Mouse (Mus musculus): ENCODE data around the gene Pnlip. TPM values are rescaled to one million over a fixed set of nuclear protein-coding genes. Genes with fewer than 3 reads are reported as not detected.

The Pnlip gene
- total and polyA plus RNA-seq, 3 experiments = not detected

- Histone ChIP-seq H3K79me2 (ENCODE audit: control insufficient read depth, insufficient read depth, low read length, poor library complexity) (no peaks in the 10 kb centered on the region), H3K27me3 (ENCODE audit: control insufficient read depth in 1 of 2, insufficient read depth in 2 of 2, low read length in 2 of 2) (no peaks in the 10 kb centered on the region), H3K36me3 (ENCODE audit: control insufficient read depth in 1 of 2, insufficient read depth in 2 of 2, low read length in 2 of 2) (no peaks in the 10 kb centered on the region), H3K27ac (ENCODE audit: control insufficient read depth, low read depth, low read length) (no peak within 1 kb of the TSS), H3K4me3 (ENCODE audit: control insufficient read depth in 1 of 2, insufficient read depth in 1 of 2, low read depth in 2 of 2, low read length in 2 of 2) (no peak within 1 kb of the TSS), H3K4me1 (ENCODE audit: control insufficient read depth in 1 of 2, insufficient read depth in 2 of 2, low read length in 2 of 2) (no peaks in the 10 kb centered on the region), H3K9ac (ENCODE audit: control insufficient read depth, low read depth, low read length, poor library complexity, severe bottlenecking) (no peak within 1 kb of the TSS), H3K9me3 (replicated peaks; ENCODE audit: insufficient read depth, low read length) (no peaks in the 10 kb centered on the region)
- TF ChIP-seq UBTF (IDR thresholded peaks at IDR 0.05; ENCODE audit: borderline replicate concordance, insufficient read depth, low read depth, low read length) (no peak), GABPA (IDR thresholded peaks at IDR 0.05; ENCODE audit: low read depth, low read length) (no peak), TAL1 (IDR thresholded peaks at IDR 0.05; ENCODE audit: low read length) (no peak), TBP (IDR thresholded peaks at IDR 0.05; ENCODE audit: low read depth, low read length) (no peak)
- DNase-seq (ENCODE audit: low read depth, low spot score) = no peak
These were observed 76.2 kb downstream of the Pnlip start, which contains the start of gene Pnliprp1 for GRCm38 (mm10) chr19:58728445-58729031. Gene Pnliprp1 (plus strand): TSS chr19:58728887.

Other genes starting within 250 kb of the Pnlip start
- gene Gfra1, start 196.6 kb upstream of the Pnlip start, total RNA-seq (2012; rRNA removed) = not detected in 2 replicates
- gene Gfra1, start 196.6 kb upstream of the Pnlip start, polyA plus RNA-seq (2012; ENCODE audit: insufficient read depth in 1 of 2, insufficient read length in 2 of 2, low read depth in 1 of 2, low replicate concordance in 2 of 2, missing spikeins in 1 of 2) = not detected
- gene Ccdc172, start 140.5 kb upstream of the Pnlip start, total RNA-seq (2012; rRNA removed) = not detected in 2 replicates
- gene Ccdc172, start 140.5 kb upstream of the Pnlip start, polyA plus RNA-seq (2012; ENCODE audit: insufficient read depth in 1 of 2, insufficient read length in 2 of 2, low read depth in 1 of 2, low replicate concordance in 2 of 2, missing spikeins in 1 of 2) = not detected
- gene Pnliprp1, start 76.4 kb downstream of the Pnlip start, total RNA-seq (2012; rRNA removed) = not detected in 2 replicates
- not detected for gene Pnliprp1, start 76.4 kb downstream of the Pnlip start, polyA plus RNA-seq (2012; ENCODE audit: insufficient read depth in 1 of 2, insufficient read length in 2 of 2, low read depth in 1 of 2, low replicate concordance in 2 of 2, missing spikeins in 1 of 2)
- not detected in 2 replicates for gene Pnliprp2, start 107.2 kb downstream of the Pnlip start, total RNA-seq (2012; rRNA removed)
- not detected for gene Pnliprp2, start 107.2 kb downstream of the Pnlip start, polyA plus RNA-seq (2012; ENCODE audit: insufficient read depth in 1 of 2, insufficient read length in 2 of 2, low read depth in 1 of 2, low replicate concordance in 2 of 2, missing spikeins in 1 of 2)
- gene 1700019N19Rik, start 142.0 kb downstream of the Pnlip start, total RNA-seq (2012; rRNA removed) = not detected in 2 replicates
- not detected for gene 1700019N19Rik, start 142.0 kb downstream of the Pnlip start, polyA plus RNA-seq (2012; ENCODE audit: insufficient read depth in 1 of 2, insufficient read length in 2 of 2, low read depth in 1 of 2, low replicate concordance in 2 of 2, missing spikeins in 1 of 2)